In the genomic region with DNA sequence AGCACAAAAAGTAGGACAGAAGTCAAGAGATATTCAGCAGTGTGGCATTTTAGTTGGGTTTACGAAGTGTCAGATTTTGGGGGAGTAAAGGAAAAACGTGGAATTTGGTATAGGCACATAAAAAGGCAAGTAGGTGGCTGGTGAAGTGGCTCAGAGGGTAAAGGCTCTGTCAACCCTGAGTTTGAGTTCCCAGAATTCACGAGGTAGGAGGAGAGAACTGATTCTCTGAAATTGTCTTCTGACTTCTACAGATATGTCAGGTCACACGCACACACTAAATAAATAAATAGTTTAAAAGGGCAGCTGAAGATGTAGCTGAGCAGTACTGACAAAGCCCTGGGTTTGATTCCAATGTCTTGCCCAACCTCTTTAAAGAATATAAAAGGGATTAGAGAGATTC, we compare ENCODE assay signal across 9 mouse cellular contexts. TPM values are rescaled to one million over a fixed set of nuclear protein-coding genes. Genes with fewer than 3 reads are reported as not detected.
DNase-seq lines count a peak whose midpoint lies in the region; ATAC-seq lines count a peak whose summit lies in the region.
"Had no signal": no experiment of that assay in that cellular context is flagged by ENCODE, and none has a peak within 500 bp of the region (broad histone marks: within the 10 kb centered on the region; RNA-seq: fewer than 3 reads in every experiment).

No protein-coding gene starts in this region.

- no peak overlapping the region for H3K9ac ChIP-seq in heart, embryonic 16.5 days (ENCODE audit: low read length)
- no peak overlapping the region for H3K9ac ChIP-seq in hindbrain, embryonic 13.5 days
- H3K9ac ChIP-seq in midbrain, embryonic 12.5 days (replicated peaks) = no peak overlapping the region

- no peak for ATAC-seq in heart, embryonic 16.5 days (replicated peaks; ENCODE audit: extremely low read depth, insufficient read depth, low FRiP score)
- ATAC-seq in hindbrain, embryonic 13.5 days (ENCODE audit: low FRiP score) = no peak
- no peak for ATAC-seq in midbrain, embryonic 12.5 days (ENCODE audit: low FRiP score, low read depth)

- H3K4me1 ChIP-seq in heart, embryonic 16.5 days (ENCODE audit: control insufficient read depth, insufficient read depth, low read length) = peaks cover 15% of the 10 kb centered on the region
- no peaks in the 10 kb centered on the region for H3K4me1 ChIP-seq in brown adipose tissue, adult 24 weeks (ENCODE audit: control insufficient read depth, insufficient read depth, insufficient read length, low read length)
- peaks cover 40% of the 10 kb centered on the region for H3K4me1 ChIP-seq in hindbrain, embryonic 13.5 days (replicated peaks)
- peaks cover 32% of the 10 kb centered on the region for H3K4me1 ChIP-seq in midbrain, embryonic 12.5 days

- DNase-seq in heart, adult 18-20 months = no peak
- no peak for DNase-seq in frontal cortex, postnatal 10 days (ENCODE audit: low spot score in 2 of 2)
- DNase-seq in spleen, adult 12 weeks (ENCODE audit: low spot score) = no peak
- DNase-seq in cerebellum, adult 18-20 months = no peak
- DNase-seq: retina, postnatal 1 day had no signal

- H3K9me3 ChIP-seq in heart, embryonic 16.5 days (replicated peaks; ENCODE audit: control insufficient read depth, low read length) = no peaks in the 10 kb centered on the region
- H3K9me3 ChIP-seq in hindbrain, embryonic 13.5 days = no peaks in the 10 kb centered on the region
- H3K9me3 ChIP-seq in midbrain, embryonic 12.5 days = no peaks in the 10 kb centered on the region

- no peak overlapping the region; the same call in 1 of the 2 replicates for H3K4me3 ChIP-seq in heart, embryonic 16.5 days (ENCODE audit: low read length)
- peak overlapping the region; percentile 92; the same call in 1 of the 2 replicates for H3K4me3 ChIP-seq in brown adipose tissue, adult 24 weeks (ENCODE audit: insufficient read depth, low read depth, low read length)
- peak overlapping the region; percentile 79 for H3K4me3 ChIP-seq in hindbrain, embryonic 13.5 days
- peak overlapping the region; percentile 92; the same call in 1 of the 2 replicates for H3K4me3 ChIP-seq in midbrain, embryonic 12.5 days

- H3K27me3 ChIP-seq in heart, embryonic 16.5 days (ENCODE audit: control insufficient read depth, insufficient read depth, low read length) = no peaks in the 10 kb centered on the region
- no peaks in the 10 kb centered on the region for H3K27me3 ChIP-seq in hindbrain, embryonic 13.5 days
- H3K27me3 ChIP-seq in midbrain, embryonic 12.5 days = no peaks in the 10 kb centered on the region

- no peaks in the 10 kb centered on the region for H3K36me3 ChIP-seq in heart, embryonic 16.5 days (ENCODE audit: control insufficient read depth, insufficient read depth)
- 0 out of 2 replicates have a peak, but pooled peaks cover under 1% of the 10 kb centered on the region for H3K36me3 ChIP-seq in hindbrain, embryonic 13.5 days
- H3K36me3 ChIP-seq in midbrain, embryonic 12.5 days = no peaks in the 10 kb centered on the region

- H3K4me2 ChIP-seq in heart, embryonic 16.5 days (ENCODE audit: low read depth, low read length) = peak overlapping the region; percentile 89
- peak overlapping the region; percentile 82 for H3K4me2 ChIP-seq in hindbrain, embryonic 13.5 days
- H3K4me2 ChIP-seq in midbrain, embryonic 12.5 days (replicated peaks) = peak overlapping the region; percentile 85

- H3K27ac ChIP-seq in heart, embryonic 16.5 days (ENCODE audit: low read length) = no peak overlapping the region
- H3K27ac ChIP-seq in brown adipose tissue, adult 24 weeks (replicated peaks; ENCODE audit: low read depth, low read length) = no peak overlapping the region
- H3K27ac ChIP-seq in hindbrain, embryonic 13.5 days = no peak overlapping the region
- no peak overlapping the region for H3K27ac ChIP-seq in midbrain, embryonic 12.5 days (replicated peaks)

- 72% methylated on average over 4 of the region's 4 CpGs for WGBS in heart, embryonic 16.5 days
- 88% methylated on average over 4 of the region's 4 CpGs for WGBS in hindbrain, embryonic 13.5 days
- 70% methylated on average over 4 of the region's 4 CpGs for WGBS in midbrain, embryonic 12.5 days

RNA-seq across cellular contexts. Expression of gene Samd10, which starts 3.4 kb away (rescaled TPM):
- polyA plus RNA-seq in heart, embryonic 16.5 days (2015; fragmentation: Nextera tagmentation; extraction: Ambion mirVana) = 11.2 and 12.4 TPM in 2 replicates
- 1 to 10 TPM; 1.6 to 2.3 TPM for total RNA-seq in heart, adult 18-20 months (2021)
- 0.63 and 1.6 TPM in 2 replicates for polyA plus RNA-seq in brown adipose tissue, adult 24 weeks (2012; ENCODE audit: insufficient read depth, insufficient read length, missing spikeins)
- polyA plus RNA-seq in hindbrain, embryonic 13.5 days (2015; fragmentation: Nextera tagmentation; extraction: Ambion mirVana) = 169 and 175 TPM in 2 replicates
- polyA plus RNA-seq in midbrain, embryonic 12.5 days (2016; fragmentation: Nextera tagmentation; extraction: Ambion mirVana) = 88.8 and 92.4 TPM in 2 replicates

RNA-seq across cellular contexts. Expression of gene Zfp512b, which starts 9.8 kb away (rescaled TPM):
- 22.8 and 26.0 TPM in 2 replicates for polyA plus RNA-seq in heart, embryonic 16.5 days (2015; fragmentation: Nextera tagmentation; extraction: Ambion mirVana)
- 10 to 100 TPM in 1 of 2 experiments, 1 to 10 TPM in 1; 9.7 to 10.8 TPM for total RNA-seq in heart, adult 18-20 months (2021)
- polyA plus RNA-seq in brown adipose tissue, adult 24 weeks (2012; ENCODE audit: insufficient read depth, insufficient read length, missing spikeins) = 5.1 TPM in 2 replicates
- polyA plus RNA-seq in hindbrain, embryonic 13.5 days (2015; fragmentation: Nextera tagmentation; extraction: Ambion mirVana) = 68.0 and 74.1 TPM in 2 replicates
- polyA plus RNA-seq in midbrain, embryonic 12.5 days (2016; fragmentation: Nextera tagmentation; extraction: Ambion mirVana) = 71.9 and 85.5 TPM in 2 replicates

RNA-seq across cellular contexts. Expression of gene Prpf6, which starts 10.7 kb away (rescaled TPM):
- 47.4 and 47.6 TPM in 2 replicates for polyA plus RNA-seq in heart, embryonic 16.5 days (2015; fragmentation: Nextera tagmentation; extraction: Ambion mirVana)
- 10 to 100 TPM; 35.9 to 37.7 TPM for total RNA-seq in heart, adult 18-20 months (2021)
- 23.2 and 23.7 TPM in 2 replicates for polyA plus RNA-seq in brown adipose tissue, adult 24 weeks (2012; ENCODE audit: insufficient read depth, insufficient read length, missing spikeins)
- polyA plus RNA-seq in hindbrain, embryonic 13.5 days (2015; fragmentation: Nextera tagmentation; extraction: Ambion mirVana) = 63.7 and 67.7 TPM in 2 replicates
- polyA plus RNA-seq in midbrain, embryonic 12.5 days (2016; fragmentation: Nextera tagmentation; extraction: Ambion mirVana) = 75.2 and 80.5 TPM in 2 replicates

RNA-seq across cellular contexts. Expression of gene Uckl1, which starts 17.7 kb away (rescaled TPM):
- polyA plus RNA-seq in heart, embryonic 16.5 days (2015; fragmentation: Nextera tagmentation; extraction: Ambion mirVana) = 77.3 and 85.8 TPM in 2 replicates
- 10 to 100 TPM; 32.5 to 34.1 TPM for total RNA-seq in heart, adult 18-20 months (2021)
- polyA plus RNA-seq in brown adipose tissue, adult 24 weeks (2012; ENCODE audit: insufficient read depth, insufficient read length, missing spikeins) = 26.8 and 26.9 TPM in 2 replicates
- polyA plus RNA-seq in hindbrain, embryonic 13.5 days (2015; fragmentation: Nextera tagmentation; extraction: Ambion mirVana) = 61.3 and 67.1 TPM in 2 replicates
- polyA plus RNA-seq in midbrain, embryonic 12.5 days (2016; fragmentation: Nextera tagmentation; extraction: Ambion mirVana) = 60.4 and 71.6 TPM in 2 replicates

RNA-seq across cellular contexts. Expression of gene Gm29797, which starts 54.5 kb away (rescaled TPM):
- polyA plus RNA-seq in heart, embryonic 16.5 days (2015; fragmentation: Nextera tagmentation; extraction: Ambion mirVana) = not detected in 2 replicates
- total RNA-seq in heart, adult 18-20 months (2021) = not detected
- not detected in 2 replicates for polyA plus RNA-seq in brown adipose tissue, adult 24 weeks (2012; ENCODE audit: insufficient read depth, insufficient read length, missing spikeins)
- 0.27 TPM in 1 of 2 replicates, not detected in the other for polyA plus RNA-seq in hindbrain, embryonic 13.5 days (2015; fragmentation: Nextera tagmentation; extraction: Ambion mirVana)
- not detected in 2 replicates for polyA plus RNA-seq in midbrain, embryonic 12.5 days (2016; fragmentation: Nextera tagmentation; extraction: Ambion mirVana)
